Mouse (Mus musculus): ENCODE data around the gene Zfhx3. TPM values are rescaled to one million over a fixed set of nuclear protein-coding genes. Genes with fewer than 3 reads are reported as not detected.

The Zfhx3 gene
- total RNA-seq, 2 experiments from 2014 or later: 4.8 to 8.2 TPM

GRCm38 (mm10) chr8:108909455-108909854 is 967.0 kb downstream of the Zfhx3 start:
- DNase-seq (ENCODE audit: low spot score in 2 of 2): no peak

GRCm38 (mm10) chr8:108910843-108911242 is 968.4 kb downstream of the Zfhx3 start:
- peak in 1 of 2 experiments; percentile 33 for DNase-seq (ENCODE audit: low spot score in 2 of 2)

GRCm38 (mm10) chr8:108911511-108911910 is 969.1 kb downstream of the Zfhx3 start:
- peak; percentile 83 to 88 for DNase-seq (ENCODE audit: low spot score in 2 of 2)

- DNase-seq (ENCODE audit: low spot score in 2 of 2): no peak
These were observed 970.6 kb downstream of the Zfhx3 start for GRCm38 (mm10) chr8:108912998-108913397.

- no peak for DNase-seq (ENCODE audit: low spot score in 2 of 2)
These were observed 973.0 kb downstream of the Zfhx3 start for GRCm38 (mm10) chr8:108915425-108915824.

DNA sequence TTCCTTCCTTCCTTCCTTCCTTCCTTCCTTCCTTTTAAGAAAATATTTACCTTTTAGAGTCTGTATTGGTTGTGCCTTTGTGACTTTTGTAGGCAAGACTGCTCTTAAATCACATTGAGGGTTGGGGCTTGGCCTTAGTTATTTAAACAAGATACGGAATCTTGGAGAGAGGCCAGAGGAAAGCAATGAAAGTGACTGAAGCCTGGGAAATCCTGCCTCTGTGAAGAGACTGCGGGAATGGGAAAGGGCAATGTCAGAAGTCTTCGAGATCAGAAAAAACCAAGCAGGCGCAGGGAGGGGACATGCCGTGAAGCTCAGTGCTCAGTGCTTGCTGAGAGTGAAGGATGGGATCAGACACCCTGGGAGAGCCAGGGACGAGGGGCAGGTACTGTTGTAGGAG is 973.4 kb downstream of the Zfhx3 start:
- DNase-seq (ENCODE audit: low spot score in 2 of 2): no peak

DNA sequence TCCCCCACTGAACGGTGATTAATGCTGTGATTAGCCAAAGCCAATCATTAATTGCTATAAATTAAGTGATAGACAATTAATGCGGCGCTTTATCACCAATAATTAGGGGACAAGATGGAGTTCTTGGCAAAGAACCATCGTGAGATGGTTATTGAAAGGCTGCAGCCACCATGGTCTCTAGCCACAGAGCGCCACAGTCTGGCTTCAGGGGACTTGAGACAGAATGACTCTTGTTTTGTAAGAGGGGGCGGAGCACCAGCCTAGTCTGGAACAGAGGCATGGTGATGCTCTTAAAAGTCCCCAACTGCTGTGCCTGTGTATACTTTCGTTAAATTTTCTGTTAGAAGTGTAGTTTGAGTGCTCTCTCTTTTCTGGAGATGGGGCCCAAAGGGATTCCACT is 977.7 kb downstream of the Zfhx3 start:
- no peak for DNase-seq (ENCODE audit: low spot score in 2 of 2)

- DNase-seq (ENCODE audit: low spot score in 2 of 2): no peak
These were observed 980.7 kb downstream of the Zfhx3 start for GRCm38 (mm10) chr8:108923161-108923560.

DNA sequence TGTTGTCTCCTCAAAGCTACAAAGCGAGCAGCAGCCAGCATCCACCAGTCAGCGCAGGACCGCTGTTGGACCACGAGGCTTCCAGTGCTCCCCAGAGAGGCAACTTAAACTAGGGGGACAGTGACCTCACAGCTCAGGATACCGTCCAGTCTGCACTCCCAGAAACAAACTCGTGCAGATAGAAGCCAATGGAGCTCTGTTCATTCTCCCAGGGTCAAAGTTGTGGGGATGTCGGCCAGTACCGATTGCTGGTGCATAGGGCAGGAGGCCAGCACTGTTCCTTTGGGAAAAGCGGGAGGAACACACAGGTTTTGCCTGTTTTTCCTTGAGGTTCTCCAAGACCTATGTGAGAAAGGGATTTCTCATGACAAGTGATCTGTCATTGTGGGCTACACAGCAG is 982.1 kb downstream of the Zfhx3 start:
- DNase-seq (ENCODE audit: low spot score in 2 of 2): no peak

GRCm38 (mm10) chr8:108926106-108926505 is 983.7 kb downstream of the Zfhx3 start:
- no peak for DNase-seq (ENCODE audit: low spot score in 2 of 2)

- no peak for DNase-seq (ENCODE audit: low spot score in 2 of 2)
These were observed 988.2 kb downstream of the Zfhx3 start for GRCm38 (mm10) chr8:108930635-108931034.

DNA sequence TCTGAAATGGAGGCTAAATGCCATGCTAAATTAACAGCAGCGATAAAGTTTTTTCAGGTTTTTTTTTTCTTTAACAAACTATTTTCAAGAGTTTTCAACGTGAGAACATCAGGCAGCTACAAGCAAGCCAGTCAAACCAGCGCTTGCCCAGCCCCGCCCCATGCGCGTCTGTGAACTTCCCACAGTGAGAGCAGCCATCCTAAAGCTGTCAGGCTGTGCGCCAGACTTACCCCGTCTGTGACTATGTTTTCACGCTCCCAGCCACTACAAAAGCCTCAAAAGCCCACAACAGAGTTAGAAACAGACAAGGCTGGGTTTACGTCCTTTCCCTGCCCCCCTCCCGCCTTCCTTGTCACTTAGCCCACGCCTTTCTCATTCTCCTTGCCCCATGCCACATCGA is 989.4 kb downstream of the Zfhx3 start:
- no peak for DNase-seq (ENCODE audit: low spot score in 2 of 2)

DNA sequence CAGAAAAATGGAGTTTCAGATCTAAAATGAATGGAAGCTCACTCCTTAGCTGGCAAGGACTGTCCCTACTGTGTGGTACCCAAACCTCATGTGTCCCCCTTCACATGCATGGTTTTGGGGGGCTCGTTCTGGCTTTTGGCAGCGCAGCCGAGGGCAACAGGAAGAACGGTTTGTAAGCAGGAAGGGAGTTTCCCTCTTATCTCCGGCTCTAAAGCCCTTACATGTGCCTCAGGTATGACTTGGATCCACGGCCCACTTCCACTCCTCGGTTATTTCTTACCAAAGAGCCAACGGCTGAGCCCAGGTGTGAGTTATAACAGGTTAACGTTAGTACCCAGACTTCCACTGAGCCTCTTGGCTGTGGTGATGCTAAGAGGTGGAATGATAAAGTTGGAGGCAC is 990.3 kb downstream of the Zfhx3 start:
- DNase-seq (ENCODE audit: low spot score in 2 of 2): no peak

DNA sequence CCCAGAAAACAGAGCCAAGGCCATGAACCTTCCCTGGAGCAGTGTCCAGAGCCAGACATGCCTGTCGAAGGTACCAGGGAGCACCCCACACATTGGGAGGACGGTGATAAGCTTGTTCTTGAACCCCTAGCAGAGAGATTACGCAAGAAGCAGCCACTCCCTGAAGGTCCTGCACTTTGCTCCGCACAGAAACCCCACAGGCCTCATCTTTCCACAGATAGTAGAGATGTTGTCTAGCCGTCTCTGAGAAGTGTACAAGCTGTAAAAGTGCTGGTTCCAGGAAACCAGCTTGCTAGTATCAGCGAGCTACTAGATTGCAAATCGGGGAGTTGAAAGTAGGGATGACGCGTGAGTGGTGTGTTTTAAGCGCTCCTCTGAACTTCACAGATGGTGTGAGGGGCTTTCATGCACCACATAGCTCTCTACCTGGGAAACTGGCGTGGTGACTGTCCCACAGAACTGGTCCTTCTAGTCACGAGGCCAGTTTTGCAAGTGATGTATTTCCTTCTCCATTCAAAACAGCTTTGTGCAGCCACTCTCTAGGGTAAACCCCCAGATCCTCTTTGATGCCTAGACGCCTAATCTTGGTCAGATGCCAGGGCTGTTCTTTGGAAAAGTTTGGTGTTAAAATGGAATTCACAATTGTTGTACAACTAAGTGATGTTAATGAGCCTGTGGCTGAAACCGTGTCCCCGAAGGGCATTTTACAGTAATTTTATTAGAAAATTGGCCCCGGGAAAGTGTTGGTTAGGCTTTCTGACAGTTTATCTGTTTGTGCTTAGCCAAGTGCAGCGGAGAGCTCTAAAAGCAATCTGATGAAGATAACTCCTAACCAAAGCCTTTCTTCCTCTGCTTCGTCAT is 993.6 kb downstream of the Zfhx3 start:
- no peak for DNase-seq (ENCODE audit: low spot score in 2 of 2)

DNA sequence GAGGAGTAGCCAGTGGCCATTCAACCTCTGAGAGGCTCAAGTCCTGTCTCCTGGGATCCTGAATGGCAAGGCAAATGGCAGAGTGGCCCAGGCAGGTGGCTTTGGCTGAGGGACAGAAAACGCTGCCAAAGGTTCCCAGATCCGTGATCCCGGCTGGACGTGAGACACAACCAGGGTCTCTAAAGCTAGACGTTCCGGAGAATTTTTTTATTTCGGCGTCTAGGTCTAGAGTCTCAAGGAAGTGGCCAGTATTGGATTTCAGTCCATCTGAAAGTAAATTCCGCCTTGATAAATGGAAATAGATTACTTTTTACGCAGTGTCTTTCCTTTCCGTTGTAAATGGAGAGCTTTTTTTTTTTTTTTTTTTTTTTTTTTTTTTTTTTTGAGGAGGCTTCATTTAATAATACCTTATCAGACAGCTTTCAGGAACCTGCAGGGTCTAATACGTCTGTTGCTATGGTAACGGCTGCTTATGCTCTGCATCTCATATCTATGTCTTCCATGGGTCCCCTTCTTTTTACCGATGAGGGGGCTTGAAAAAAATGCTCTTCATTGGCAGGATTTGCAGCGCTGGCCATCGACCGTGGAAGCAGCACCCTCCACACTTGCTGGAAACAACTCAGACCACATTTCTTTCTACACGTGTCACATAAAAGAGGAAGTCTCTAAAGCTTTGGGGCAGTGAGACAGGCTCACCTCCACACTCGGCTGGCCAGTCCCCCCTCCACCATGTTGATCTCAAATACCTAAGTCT is 994.4 kb downstream of the Zfhx3 start:
- DNase-seq (ENCODE audit: low spot score in 2 of 2): no peak

- DNase-seq (ENCODE audit: low spot score in 2 of 2): no peak
These were observed 995.5 kb downstream of the Zfhx3 start for GRCm38 (mm10) chr8:108937904-108938455.

GRCm38 (mm10) chr8:108942686-108943085 is 1000.2 kb downstream of the Zfhx3 start:
- no peak for DNase-seq (ENCODE audit: low spot score in 2 of 2)

DNA sequence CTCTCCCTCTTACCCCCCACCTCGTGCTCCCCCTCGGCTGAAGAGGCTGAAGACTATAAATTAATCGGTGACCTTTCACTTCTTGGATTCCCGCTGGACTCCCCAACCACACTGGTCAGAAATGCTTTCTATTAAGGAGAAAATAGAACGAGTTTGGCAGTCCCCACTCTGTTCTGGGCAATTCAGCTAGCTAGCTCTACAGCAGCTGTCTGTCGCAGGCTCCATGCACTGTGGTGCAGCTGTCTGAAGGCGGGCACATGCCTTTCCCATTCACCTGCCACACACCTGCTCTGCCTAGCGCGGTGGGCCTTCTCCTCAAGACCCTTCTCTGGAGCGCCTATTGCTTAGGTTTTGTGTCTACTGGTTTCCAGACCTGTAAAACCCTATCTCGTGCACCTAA is 1000.7 kb downstream of the Zfhx3 start:
- DNase-seq (ENCODE audit: low spot score in 2 of 2): no peak

- no peak for DNase-seq (ENCODE audit: low spot score in 2 of 2)
These were observed 1001.9 kb downstream of the Zfhx3 start for GRCm38 (mm10) chr8:108944312-108944711.

DNA sequence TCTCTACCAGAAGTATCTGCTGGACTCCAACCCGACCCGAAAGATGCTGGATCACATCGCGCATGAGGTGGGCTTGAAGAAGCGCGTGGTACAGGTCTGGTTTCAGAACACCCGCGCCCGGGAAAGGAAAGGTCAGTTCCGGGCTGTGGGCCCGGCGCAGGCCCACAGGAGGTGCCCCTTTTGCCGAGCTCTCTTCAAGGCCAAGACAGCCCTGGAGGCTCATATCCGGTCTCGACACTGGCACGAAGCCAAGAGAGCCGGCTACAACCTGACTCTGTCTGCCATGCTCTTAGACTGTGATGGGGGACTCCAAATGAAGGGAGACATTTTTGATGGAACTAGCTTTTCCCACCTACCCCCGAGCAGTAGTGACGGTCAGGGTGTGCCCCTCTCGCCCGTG is 1007.9 kb downstream of the Zfhx3 start:
- DNase-seq (ENCODE audit: low spot score in 2 of 2): no peak

DNA sequence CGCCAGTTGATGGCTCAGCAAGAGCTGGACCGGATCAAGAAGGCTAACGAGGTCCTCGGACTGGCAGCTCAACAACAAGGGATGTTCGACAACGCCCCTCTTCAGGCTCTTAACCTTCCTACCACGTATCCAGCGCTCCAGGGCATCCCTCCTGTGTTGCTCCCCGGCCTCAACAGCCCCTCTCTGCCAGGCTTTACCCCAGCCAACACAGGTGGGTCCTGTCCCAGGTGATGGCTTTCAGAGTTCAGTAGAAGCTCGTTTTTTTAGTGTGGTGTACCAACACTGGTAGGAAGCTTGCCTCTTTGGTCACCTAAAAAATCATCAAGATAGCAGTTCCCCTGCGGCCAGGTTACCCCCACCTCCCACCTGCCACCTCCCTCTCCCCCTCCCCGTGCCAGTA is 1009.1 kb downstream of the Zfhx3 start:
- DNase-seq (ENCODE audit: low spot score in 2 of 2): no peak

- DNase-seq (ENCODE audit: low spot score in 2 of 2): no peak
These were observed 1014.0 kb downstream of the Zfhx3 start for GRCm38 (mm10) chr8:108956416-108956815.

Measured in layer of hippocampus, postnatal 14 days (tissue).